Mouse (Mus musculus) mesoderm, embryonic 11.5 days (tissue): ENCODE measurements around the gene Ykt6.

Source experiments
- DNase-seq: peaks from one replicate; pipeline ENCODE4 v3.0.0-alpha.2; 2012; ENCODE audit warnings: low read depth, low spot score

Ykt6 gene

GRCm38 (mm10) chr11:5948546-5949250, 6.8 kb upstream of the Ykt6 start:
- no peak for DNase-seq

- no peak for DNase-seq
These were observed 5.7 kb upstream of the Ykt6 start, which contains the start of gene Gck for GRCm38 (mm10) chr11:5949586-5950352. Gene Gck (minus strand): TSS chr11:5950081.

DNA sequence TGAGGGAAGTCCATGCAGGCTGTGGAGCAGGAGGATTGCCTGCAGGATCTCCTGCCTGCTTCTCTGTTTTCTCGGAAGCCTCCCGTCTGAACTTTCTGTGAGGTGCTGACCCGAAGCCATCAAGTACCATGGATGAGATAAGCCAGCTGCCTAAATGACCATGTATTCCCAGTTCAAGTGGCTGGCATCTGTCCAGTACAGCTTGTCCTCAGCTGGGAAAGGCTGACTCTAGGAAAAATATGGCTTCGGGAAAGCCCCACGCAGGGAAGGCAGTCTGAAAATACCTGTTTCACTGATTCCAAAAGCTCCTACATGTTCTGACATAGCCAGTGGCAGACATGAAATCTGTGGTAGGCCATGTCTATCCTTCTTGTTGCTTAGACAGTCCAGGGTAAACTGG, 3.0 kb upstream of the Ykt6 start:
- DNase-seq = no peak

GRCm38 (mm10) chr11:5953130-5953765, 2.2 kb upstream of the Ykt6 start:
- peak; percentile 41 for DNase-seq

GRCm38 (mm10) chr11:5954435-5954834, 1.1 kb upstream of the Ykt6 start:
- DNase-seq = no peak

DNA sequence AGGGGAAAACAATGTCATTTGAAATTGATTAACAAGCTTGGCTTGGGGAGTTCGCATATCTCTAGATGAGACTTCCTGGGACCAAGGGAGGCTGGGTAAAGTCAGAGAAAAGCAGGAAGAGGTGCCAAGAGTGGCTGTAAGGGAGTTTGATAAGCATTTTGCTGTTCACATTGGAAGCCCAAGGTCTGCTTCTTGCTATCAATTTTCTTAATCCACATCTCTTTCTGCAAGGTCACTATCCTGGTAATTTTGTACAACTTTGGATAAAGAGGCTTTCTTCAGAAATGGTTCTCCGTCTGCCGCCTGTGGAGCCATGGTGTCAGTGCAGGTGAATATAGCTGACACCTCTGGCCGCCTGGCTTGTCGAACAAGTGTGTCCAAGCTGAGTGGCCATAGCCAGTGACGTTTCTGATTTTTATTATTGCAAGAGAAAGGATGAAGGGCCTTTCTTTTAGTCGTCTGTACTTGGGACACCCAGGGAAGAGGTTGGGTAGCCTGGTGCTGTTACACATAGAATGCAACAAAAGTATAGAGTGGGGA, 458 bp upstream of the Ykt6 start:
- DNase-seq = peak; percentile 53

DNA sequence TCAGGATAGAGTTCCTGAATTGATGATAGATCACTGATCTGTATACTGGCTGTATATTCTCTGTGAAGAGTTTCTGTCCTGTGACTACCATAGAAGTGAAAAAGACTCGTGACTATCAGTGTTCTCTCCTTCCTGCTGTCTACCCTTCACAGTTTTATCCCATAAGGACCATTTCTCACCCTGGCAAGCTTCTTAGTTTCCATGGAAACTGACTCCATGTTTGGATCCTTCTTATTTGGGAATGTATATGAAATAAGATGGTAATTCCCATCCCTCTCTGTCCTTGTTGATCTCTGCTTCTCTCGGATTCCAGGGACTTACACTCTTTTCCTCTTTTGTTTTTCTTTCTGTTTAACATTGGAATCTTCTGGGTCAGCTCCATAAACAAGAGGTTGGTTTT, 4.6 kb downstream of the Ykt6 start:
- no peak for DNase-seq

GRCm38 (mm10) chr11:5965865-5966264, 10.4 kb downstream of the Ykt6 start:
- no peak for DNase-seq

- DNase-seq = no peak
These were observed 11.3 kb downstream of the Ykt6 start for GRCm38 (mm10) chr11:5966751-5967150.

DNA sequence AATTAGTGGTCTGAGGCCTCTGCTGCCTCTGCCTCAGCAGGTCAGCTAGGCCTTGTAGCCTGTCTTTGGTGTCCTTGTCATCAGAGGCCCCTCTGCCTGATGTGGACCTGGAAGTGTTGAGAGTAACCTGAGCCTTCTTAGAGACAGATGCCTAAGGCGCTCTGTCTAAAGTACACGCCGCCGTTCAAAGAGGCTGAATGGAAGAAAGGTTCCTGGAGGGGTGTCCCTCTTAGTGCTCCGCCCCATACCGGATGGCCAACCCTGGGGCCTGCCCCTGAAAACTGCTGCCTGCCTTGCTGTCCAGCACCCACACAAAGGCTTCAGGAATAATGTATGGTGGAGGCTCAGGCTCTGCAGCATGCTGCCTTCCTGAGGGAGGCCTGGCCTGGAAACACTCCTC, 12.7 kb downstream of the Ykt6 start:
- no peak for DNase-seq

GRCm38 (mm10) chr11:5971202-5971601, 15.7 kb downstream of the Ykt6 start:
- no peak for DNase-seq

GRCm38 (mm10) chr11:5973151-5973550, 17.7 kb downstream of the Ykt6 start:
- DNase-seq = no peak

DNA sequence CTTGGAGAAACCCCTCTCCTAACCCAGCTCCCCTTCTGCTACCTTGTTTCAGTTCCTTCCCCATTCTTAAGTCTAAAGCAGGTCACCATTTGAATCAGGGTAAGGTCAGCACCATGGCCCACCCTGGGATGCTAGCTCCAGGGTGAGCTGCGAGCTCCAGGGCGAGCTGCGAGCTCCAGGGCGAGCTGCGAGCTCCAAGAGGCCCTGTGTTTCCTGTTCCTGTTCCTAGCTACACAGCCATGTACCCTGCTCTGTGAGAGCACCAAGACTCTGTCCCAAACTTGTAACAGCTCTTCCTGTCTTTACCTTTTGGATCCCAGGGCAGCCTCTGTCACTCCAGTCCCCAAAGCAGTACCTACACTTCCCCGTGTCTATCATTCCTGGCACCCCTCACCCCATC, 18.6 kb downstream of the Ykt6 start:
- no peak for DNase-seq

DNA sequence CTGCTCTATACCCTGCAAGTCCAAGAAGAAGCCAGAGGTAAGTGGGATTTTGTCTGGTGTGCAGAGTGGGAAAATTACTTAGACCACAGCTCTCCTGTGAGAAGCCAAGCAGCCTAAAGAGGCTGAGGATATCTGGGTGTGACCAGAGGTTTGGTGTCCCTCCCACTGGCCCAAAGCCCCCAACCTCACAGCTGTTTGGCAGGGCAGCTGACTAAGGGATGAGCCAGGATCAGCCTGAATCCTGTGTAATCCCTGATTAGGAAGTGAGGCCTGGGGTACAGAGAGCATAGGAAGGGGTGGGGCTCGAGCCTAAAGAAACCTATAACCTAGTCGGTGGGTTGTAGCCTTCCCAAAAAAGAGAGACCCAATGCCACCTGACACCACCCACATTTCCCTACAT, 19.6 kb downstream of the Ykt6 start:
- no peak for DNase-seq

DNA sequence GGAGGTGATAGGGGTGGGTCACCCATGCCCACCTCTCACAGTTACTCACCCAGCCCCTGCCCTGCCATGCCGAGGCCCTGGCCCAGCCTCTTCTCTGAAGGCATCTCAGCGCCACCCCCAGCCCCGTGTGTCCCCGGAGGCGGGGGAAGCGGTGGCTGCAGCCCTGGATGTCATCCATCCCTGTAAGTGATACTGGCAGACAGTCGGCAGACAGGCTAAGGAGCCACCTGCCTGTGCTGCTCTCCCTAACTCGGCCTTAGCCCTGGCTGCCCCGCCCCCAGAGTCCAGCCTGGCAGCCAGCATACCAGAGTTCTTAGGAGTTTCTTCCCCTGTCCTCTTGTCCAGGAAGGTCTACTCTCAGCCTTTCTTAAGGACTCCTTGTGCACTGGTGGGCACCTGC, 20.6 kb downstream of the Ykt6 start:
- no peak for DNase-seq

DNA sequence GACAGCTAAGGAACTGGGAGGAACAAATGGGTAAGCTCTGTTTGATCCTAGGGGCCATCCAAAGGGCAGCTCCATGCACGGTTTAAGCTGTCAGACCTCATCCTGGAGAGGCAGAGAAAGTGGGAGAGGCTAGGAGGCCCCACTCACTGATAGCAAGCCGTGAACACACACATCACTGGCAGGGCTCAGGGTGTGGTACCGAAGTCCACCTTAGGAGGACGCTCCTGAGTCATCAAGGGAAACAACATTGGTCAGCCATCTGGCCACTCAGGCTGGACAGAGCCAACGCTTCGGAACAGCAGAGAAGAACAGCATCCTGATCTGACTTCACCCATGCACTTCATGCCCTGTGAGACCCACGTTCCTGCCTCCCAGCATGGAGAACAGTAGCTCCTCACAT, 23.6 kb downstream of the Ykt6 start:
- DNase-seq = no peak

DNA sequence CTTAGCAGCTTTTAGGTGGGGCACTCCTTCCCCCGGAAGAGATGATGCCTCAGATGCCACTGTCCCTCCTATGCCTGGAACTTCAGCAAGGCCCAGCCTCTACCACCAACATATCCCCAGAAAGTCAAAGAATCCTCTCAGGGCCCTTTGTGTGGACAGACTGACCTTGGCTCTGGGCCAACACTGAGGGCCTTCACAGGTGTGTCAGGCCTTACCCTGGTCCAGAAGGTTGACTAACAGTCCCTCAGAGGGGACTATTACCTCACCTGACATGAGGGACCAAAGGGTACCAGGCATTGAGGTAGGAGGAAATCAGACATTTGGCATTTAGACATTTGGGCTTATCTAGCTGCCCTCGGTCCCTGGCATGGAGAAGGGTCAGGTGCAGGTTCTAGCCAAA, 24.6 kb downstream of the Ykt6 start:
- no peak for DNase-seq

DNA sequence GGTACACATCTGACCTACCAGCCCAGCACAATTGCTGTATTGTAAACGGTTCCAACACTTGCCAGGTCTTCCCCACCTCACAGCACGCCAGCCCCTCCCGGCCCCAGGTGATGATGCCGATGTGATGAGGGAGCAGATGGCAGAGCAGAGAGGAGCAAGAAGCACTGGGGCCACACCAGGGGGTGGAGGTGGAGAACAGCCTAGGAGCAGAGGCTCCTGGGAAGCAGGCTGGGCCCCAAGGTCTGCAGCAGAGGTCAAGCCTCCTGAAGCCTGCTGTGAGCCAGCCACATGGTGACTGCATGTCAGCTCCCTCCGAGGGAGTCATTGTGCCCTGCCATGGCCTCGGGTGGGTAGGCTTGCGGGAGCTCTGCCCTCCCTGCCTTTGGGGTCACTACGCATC, 25.1 kb downstream of the Ykt6 start:
- no peak for DNase-seq

DNA sequence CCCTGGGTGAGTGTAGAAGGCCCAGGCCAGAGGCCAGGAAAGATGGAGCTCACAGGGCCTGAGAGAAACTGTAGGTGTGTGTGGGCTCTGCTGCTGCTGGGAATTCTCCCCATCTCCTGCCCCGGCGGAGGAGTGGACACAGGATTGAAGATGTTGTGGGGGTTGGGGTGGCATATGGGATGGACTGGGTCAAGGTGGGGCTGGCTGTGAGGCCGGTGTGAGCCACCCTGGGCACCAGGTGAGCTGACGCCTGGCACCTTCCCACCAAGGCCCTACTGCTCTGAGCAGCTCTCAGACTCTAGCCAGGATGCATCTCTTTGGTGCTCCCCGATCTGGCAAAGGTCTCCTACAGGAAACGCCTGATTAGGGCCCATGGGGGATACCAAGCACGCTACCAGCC, 25.8 kb downstream of the Ykt6 start:
- DNase-seq = no peak

DNA sequence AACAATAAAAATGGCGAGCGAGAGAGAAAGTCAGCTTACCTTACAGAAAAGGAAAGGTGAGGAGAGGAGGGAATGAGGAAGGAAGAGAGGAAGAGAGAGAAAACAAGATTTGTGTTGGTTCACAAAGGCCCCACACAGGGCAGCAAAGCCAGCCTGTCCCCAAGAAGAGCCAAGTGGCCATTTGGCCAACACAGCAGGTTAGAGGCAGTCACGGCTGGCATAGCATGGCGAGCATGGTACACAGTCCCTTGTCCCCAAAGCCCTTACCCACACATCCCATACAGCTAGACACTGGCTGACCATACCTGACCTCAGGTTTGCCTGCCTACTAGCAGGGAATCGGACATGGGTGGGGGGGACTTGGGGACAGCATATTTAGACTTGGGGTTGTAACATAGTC, 28.1 kb downstream of the Ykt6 start:
- no peak for DNase-seq

DNA sequence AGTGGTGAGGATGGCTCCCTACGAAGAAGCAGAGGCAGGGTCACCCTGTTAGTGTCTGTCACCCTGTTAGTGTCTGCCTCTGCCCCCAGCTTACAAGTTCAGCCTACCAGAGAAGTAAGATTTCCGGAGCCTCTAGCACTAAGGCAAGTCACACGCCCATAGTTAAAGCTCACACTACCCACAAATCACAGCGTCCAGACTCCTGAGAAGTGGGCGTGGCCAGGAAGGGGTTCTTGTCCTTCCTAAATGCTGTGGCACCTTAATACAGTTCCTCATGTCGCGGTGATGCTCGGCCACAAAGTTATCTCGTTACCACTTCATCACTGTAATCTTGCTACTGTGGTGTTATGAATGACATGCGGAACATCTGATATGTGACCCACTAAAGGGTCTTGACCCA, 32.6 kb downstream of the Ykt6 start:
- no peak for DNase-seq

DNA sequence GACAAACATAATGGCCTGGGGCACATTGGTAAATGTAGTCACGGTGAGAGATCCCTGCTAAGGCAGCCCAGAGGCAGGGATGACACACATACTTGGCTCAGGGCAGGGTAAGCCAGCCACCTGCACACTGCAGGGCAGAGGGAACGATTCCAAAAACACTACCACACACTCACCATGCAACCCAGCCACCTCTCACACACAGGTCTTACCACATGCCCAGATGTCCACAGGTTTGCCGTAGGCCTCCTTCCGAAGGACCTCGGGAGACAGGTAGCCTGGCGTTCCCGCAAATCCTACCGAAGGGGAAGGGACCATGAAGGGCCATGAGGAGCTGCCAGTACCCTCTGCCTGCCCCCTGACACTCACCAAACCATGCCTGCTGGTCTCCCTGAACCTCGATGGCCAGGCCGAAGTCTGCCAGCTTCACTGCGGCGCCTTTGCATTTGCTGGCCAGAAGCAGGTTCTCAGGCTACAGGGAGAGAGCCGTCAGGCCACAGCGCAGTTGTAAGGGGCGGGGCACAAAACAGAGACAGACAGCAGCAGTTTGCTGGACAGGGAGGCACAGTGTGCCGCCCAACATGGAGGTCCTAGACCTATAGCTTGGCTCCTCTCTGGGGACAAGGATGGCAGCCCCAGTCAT, 34.6 kb downstream of the Ykt6 start:
- no peak for DNase-seq
